Mouse (Mus musculus): ENCODE data around the gene Cbfa2t3.

The Cbfa2t3 gene

GRCm38 (mm10) chr8:122699005-122699492 is at the start of gene Cbfa2t3:
Gene Cbfa2t3, minus strand, starts transcription at chr8:122699109.
- DNase-seq (ENCODE audit: low spot score) = no peak

GRCm38 (mm10) chr8:122747825-122748224 is 48.9 kb upstream of the Cbfa2t3 start:
- DNase-seq (ENCODE audit: low spot score) = no peak

- no peak for DNase-seq (ENCODE audit: low spot score)
These were observed 47.5 kb upstream of the Cbfa2t3 start for GRCm38 (mm10) chr8:122746439-122746838.

- DNase-seq (ENCODE audit: low spot score) = no peak
These were observed 46.9 kb upstream of the Cbfa2t3 start for GRCm38 (mm10) chr8:122745750-122746275.

- DNase-seq (ENCODE audit: low spot score) = no peak
These were observed 46.3 kb upstream of the Cbfa2t3 start for GRCm38 (mm10) chr8:122745022-122745749.

- DNase-seq (ENCODE audit: low spot score) = no peak
These were observed 43.6 kb upstream of the Cbfa2t3 start for GRCm38 (mm10) chr8:122742471-122742870.

- no peak for DNase-seq (ENCODE audit: low spot score)
These were observed 40.3 kb upstream of the Cbfa2t3 start for GRCm38 (mm10) chr8:122739102-122739725.

- DNase-seq (ENCODE audit: low spot score) = no peak
These were observed 39.0 kb upstream of the Cbfa2t3 start for GRCm38 (mm10) chr8:122737886-122738285.

GRCm38 (mm10) chr8:122737071-122737470 is 38.2 kb upstream of the Cbfa2t3 start:
- no peak for DNase-seq (ENCODE audit: low spot score)

GRCm38 (mm10) chr8:122736623-122737022 is 37.7 kb upstream of the Cbfa2t3 start:
- no peak for DNase-seq (ENCODE audit: low spot score)

- no peak for DNase-seq (ENCODE audit: low spot score)
These were observed 36.9 kb upstream of the Cbfa2t3 start for GRCm38 (mm10) chr8:122735542-122736473.

- no peak for DNase-seq (ENCODE audit: low spot score)
These were observed 36.2 kb upstream of the Cbfa2t3 start for GRCm38 (mm10) chr8:122735110-122735509.

- DNase-seq (ENCODE audit: low spot score) = no peak
These were observed 29.7 kb upstream of the Cbfa2t3 start for GRCm38 (mm10) chr8:122728630-122729029.

GRCm38 (mm10) chr8:122727412-122727811 is 28.5 kb upstream of the Cbfa2t3 start:
- DNase-seq (ENCODE audit: low spot score) = no peak

- no peak for DNase-seq (ENCODE audit: low spot score)
These were observed 27.9 kb upstream of the Cbfa2t3 start for GRCm38 (mm10) chr8:122726789-122727188.

GRCm38 (mm10) chr8:122725187-122725586 is 26.3 kb upstream of the Cbfa2t3 start:
- no peak for DNase-seq (ENCODE audit: low spot score)

GRCm38 (mm10) chr8:122720811-122721640 is 22.1 kb upstream of the Cbfa2t3 start:
- DNase-seq (ENCODE audit: low spot score) = no peak

- no peak for DNase-seq (ENCODE audit: low spot score)
These were observed 21.3 kb upstream of the Cbfa2t3 start for GRCm38 (mm10) chr8:122720070-122720729.

- DNase-seq (ENCODE audit: low spot score) = no peak
These were observed 20.7 kb upstream of the Cbfa2t3 start for GRCm38 (mm10) chr8:122719500-122720065.

Data from urinary bladder, postnatal 25 days (tissue).